Mouse (Mus musculus) stomach, embryonic 14.5 days (tissue): Measurements from ENCODE around the gene Oard1. TPM values are rescaled to one million over a fixed set of nuclear protein-coding genes. Genes with fewer than 3 reads are reported as not detected.
A peak's percentile ranks its signal among the peaks of the same experiment; 100 is the strongest.

Source experiments
- ATAC-seq: fragments of 200-750 bp; cut with Nextera tagmentation; 2 replicates; pipeline ENCODE4 v1.8.0; 2017; ENCODE audit warnings: low read depth, moderate TSS enrichment; ENCODE audit not compliant: insufficient number of reproducible peaks, insufficient read depth, low FRiP score
- H3K27ac ChIP-seq: fragments of 300-500 bp; sonication (generic); 2 replicates; pipeline ENCODE4 v1.5.1; 2014; ENCODE audit warnings: mild to moderate bottlenecking, low read length, moderate library complexity, mixed read lengths
- H3K27me3 ChIP-seq: fragments of 300-500 bp; sonication (generic); 2 replicates; pipeline ENCODE4 v1.6.1; 2014; ENCODE audit warnings: low read length, control low read depth, mixed read lengths; ENCODE audit not compliant: control insufficient read depth, insufficient read depth
- H3K36me3 ChIP-seq: fragments of 300-500 bp; sonication (generic); 2 replicates; pipeline ENCODE4 v1.6.1; 2014; ENCODE audit warnings: mild to moderate bottlenecking, control low read depth, low read length, moderate library complexity, mixed read lengths; ENCODE audit not compliant: control insufficient read depth, insufficient read depth
- H3K4me1 ChIP-seq: fragments of 300-500 bp; sonication (generic); 2 replicates; pipeline ENCODE4 v1.6.1; 2014; ENCODE audit warnings: low read length, control low read depth, mixed read lengths; ENCODE audit not compliant: control insufficient read depth, insufficient read depth
- H3K4me2 ChIP-seq: fragments of 300-500 bp; sonication (generic); replicated peaks from 2 replicates; pipeline ENCODE4 v1.6.1; 2014; ENCODE audit warnings: low read depth, low read length, control low read depth
- H3K4me3 ChIP-seq: fragments of 300-500 bp; sonication (generic); 2 replicates; pipeline ENCODE4 v1.5.1; 2014; ENCODE audit warnings: low read depth, low read length, control low read depth
- H3K9ac ChIP-seq: fragments of 300-500 bp; sonication (generic); replicated peaks from 2 replicates; pipeline ENCODE4 v1.6.1; 2014; ENCODE audit warnings: low read depth, mild to moderate bottlenecking, control low read depth, low read length, moderate library complexity, mixed read lengths
- H3K9me3 ChIP-seq: fragments of 300-500 bp; sonication (generic); 2 replicates; pipeline ENCODE4 v1.6.1; 2016; ENCODE audit warnings: low read depth, low read length, control low read depth; ENCODE audit not compliant: control insufficient read depth
- WGBS: fragments of 180-500 bp; shearing (Covaris S2); extraction: QIAGEN DNeasy Blood & Tissue Kit; methylation state at CpG from one replicate; pipeline ENCODE4 v1.1.7; 2014; 5-methylcytosine and 5-hydroxymethylcytosine counted together
- polyA plus RNA-seq: library from polyadenylated mRNA; unstranded; fragments of >200 nt; fragmentation: Nextera tagmentation; extraction: Ambion mirVana; gene quantifications from 2 replicates; pipeline ENCODE4 v1.2.1, GENCODE M21; 2014

The Oard1 gene
- polyA plus RNA-seq, 1 experiment from 2014 or later: 62.8 TPM

DNA sequence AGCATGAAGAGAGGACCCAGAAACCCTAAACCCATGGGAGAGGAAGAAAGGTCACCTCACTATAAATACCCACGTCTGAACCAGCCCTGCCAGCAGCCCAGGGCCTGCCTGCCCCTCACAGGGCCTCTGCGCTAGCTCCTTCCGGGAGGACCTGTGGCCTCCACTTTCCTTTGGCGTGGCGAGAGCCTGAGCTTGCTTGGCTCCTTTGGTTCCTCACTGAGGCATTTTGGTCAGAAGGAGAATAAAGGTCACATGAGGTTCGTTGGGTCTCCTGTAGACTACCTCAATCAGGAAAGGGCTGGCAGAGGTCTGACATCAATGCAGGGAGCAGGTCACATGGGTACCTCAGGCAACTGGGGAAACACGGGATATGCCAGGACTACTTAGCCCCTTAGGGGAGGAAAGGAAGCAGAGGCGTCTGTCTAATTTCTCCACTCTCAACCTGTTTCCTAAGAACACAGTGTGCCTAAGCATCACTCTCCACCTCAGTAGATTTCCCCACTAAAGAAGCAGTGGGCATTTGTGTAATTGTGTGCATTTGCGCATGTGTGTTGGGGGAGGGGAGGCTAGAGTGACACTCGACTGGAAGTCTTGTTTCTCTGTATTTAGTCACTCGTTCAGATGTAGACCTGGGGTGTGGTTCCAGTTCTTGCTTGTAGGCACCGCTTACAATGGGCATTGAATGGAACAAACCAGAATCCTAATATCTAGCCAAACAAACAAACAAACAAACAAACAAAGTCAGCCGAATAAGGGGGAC, 17.4 kb downstream of the Oard1 start:
- 63% methylated on average over 13 of the region's 13 CpGs for WGBS
- Histone ChIP-seq H3K4me3 (no peak overlapping the region), H3K9ac (no peak overlapping the region), H3K9me3 (no peaks in the 10 kb centered on the region), H3K4me1 (peaks cover 37% of the 10 kb centered on the region), H3K27me3 (no peaks in the 10 kb centered on the region), H3K27ac (peak overlapping the region; percentile 39; the same call in 1 of the 2 replicates), H3K4me2 (no peak overlapping the region), H3K36me3 (no peaks in the 10 kb centered on the region)
- no peak for ATAC-seq

DNA sequence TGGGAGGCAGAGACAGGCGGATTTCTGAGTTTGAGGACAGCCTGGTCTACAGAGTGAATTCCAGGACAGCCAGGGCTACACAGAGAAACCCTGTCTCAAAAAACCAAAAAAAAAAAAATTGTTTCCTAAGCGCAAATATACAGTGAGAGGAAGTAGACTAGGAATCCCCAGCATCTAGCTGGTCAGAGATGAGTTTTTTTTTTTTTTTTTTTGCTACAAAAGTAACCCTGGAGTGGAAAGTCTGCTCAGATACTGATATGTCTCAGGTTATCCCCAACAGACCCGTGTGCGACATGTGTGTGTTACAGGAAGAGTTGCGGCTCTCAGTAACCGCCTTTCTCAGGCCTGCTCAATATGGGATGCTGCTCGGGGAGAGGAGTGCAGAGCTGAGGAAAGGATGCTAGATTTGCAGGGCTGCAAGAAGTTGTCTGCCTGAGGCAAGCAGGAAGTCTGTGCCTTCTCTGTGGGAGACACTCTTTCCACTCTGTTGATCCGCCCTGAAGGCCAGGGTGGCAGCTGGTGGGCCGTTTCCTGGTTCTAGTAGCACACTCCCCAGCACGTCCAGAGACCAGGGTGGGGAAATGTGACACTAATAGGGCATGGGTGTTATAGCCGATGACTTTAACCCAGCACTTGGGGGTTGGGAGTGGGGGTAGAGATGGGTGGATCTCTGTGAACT, 18.2 kb downstream of the Oard1 start:
- no peak overlapping the region; the same call in 1 of the 2 replicates for H3K27ac ChIP-seq
- no peak overlapping the region for H3K4me3 ChIP-seq
- no peaks in the 10 kb centered on the region for H3K36me3 ChIP-seq
- 67% methylated on average over 11 of the region's 11 CpGs for WGBS
- ATAC-seq: no peak
- no peak overlapping the region for H3K4me2 ChIP-seq
- no peaks in the 10 kb centered on the region for H3K9me3 ChIP-seq
- no peak overlapping the region for H3K9ac ChIP-seq
- H3K4me1 ChIP-seq: peaks cover 43% of the 10 kb centered on the region
- no peaks in the 10 kb centered on the region for H3K27me3 ChIP-seq

DNA sequence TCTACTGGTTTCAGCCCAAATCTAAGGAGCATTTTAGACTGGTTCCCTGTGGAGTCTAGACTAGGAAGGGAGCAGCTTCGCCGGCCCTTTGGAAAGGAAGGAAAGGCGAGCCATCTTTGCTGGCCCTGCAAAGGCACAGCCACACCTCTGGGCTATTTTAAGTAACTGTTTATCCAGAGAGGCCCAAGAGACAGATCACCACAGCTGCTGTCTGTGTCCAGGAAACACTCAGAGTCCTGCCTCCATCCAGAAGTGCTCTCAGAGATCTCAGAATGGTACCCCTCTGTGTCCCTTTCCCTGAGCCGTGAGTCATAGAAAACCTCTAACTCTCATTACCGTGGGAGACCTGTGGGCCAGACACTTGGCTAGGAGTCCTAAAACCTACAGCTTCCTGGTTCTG, 20.6 kb downstream of the Oard1 start:
- no peaks in the 10 kb centered on the region for H3K27me3 ChIP-seq
- 12% methylated on average over 5 of the region's 5 CpGs for WGBS
- H3K4me3 ChIP-seq: no peak overlapping the region
- peak overlapping the region; percentile 64; the same call in 1 of the 2 replicates for H3K27ac ChIP-seq
- ATAC-seq: no peak
- peaks cover 38% of the 10 kb centered on the region for H3K4me1 ChIP-seq
- no peak overlapping the region for H3K4me2 ChIP-seq
- no peak overlapping the region for H3K9ac ChIP-seq
- H3K36me3 ChIP-seq: no peaks in the 10 kb centered on the region
- H3K9me3 ChIP-seq: no peaks in the 10 kb centered on the region

DNA sequence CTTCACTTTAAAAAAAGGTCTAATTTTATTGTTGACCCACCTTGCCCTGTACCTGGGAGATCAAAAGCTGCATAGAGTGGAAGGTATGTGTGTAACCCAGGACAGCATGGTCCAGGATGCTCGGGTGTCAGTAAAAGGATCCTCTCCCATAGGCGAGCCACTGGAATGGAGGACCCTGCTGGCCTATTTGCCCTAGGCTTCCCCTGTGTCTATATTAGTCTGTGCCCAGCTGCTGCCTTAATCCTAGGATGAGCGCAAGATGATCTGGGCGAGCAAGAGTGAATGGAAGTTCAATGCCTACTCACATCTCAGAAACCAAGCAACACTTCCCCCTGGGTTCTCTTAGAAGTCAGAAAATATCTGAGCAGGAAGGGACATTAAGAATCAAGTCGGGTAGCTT, 21.2 kb downstream of the Oard1 start:
- 68% methylated on average over 5 of the region's 5 CpGs for WGBS
- H3K4me2 ChIP-seq: no peak overlapping the region

DNA sequence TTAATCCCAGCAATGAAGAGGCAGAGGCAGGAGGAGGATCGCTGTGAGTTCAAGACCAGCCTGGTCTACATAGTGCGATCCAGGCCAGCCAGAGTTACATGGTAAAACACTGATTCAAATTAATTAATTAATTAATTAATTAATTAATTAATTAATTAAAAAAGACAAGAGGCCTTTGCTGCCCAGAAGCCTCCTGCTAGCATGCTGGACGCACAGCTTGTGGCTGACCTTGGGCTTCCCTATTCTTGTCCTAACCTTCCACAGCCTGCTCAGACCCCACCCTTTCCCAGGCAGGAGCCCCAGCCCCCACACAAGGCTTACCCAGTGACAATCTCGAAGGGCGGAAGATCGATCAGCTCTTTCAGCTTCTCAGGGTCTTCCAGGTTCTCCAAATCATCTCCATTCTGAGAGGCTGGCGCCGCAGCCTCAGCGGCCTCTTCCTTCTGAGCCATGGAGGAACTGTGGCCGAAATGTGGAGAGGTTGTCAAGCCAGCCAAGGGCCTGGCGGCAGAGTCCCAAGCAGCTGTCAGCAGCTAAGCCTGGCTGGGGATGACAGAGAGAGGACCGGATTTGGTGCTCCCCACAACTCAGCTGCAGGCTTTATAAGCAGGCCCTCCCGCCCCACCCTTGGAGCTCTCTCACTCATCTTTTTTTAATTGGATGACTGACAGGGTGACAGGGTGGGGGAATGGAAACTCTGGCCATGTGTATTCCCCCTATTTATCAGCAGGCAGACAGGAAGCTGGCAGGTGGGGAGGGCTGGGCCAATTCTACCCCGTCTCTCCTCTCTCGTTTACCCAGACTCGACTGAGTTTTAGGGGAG, 22.6 kb downstream of the Oard1 start, which contains the start of gene Apobec2:
Gene Apobec2 (minus strand): TSS at position 773 of the 823 bp plus-strand sequence.
- no peaks in the 10 kb centered on the region for H3K9me3 ChIP-seq
- 49% methylated on average over 16 of the region's 16 CpGs for WGBS
- H3K27ac ChIP-seq: peak within 1 kb of the TSS; percentile 34; the same call in 1 of the 2 replicates
- ATAC-seq: no peak
- H3K4me3 ChIP-seq: no peak within 1 kb of the TSS
- H3K27me3 ChIP-seq: no peaks in the 10 kb centered on the region
- peaks cover 33% of the 10 kb centered on the region for H3K4me1 ChIP-seq
- no peak within 1 kb of the TSS for H3K4me2 ChIP-seq
- no peaks in the 10 kb centered on the region for H3K36me3 ChIP-seq
- H3K9ac ChIP-seq: no peak within 1 kb of the TSS

More for the DNA sequence above, 21.2 kb downstream of the Oard1 start:
- Histone ChIP-seq H3K27ac (peak overlapping the region; percentile 64; the same call in 1 of the 2 replicates), H3K9me3 (no peaks in the 10 kb centered on the region), H3K36me3 (no peaks in the 10 kb centered on the region), H3K27me3 (no peaks in the 10 kb centered on the region), H3K4me1 (peaks cover 33% of the 10 kb centered on the region), H3K4me3 (no peak overlapping the region), H3K9ac (no peak overlapping the region)
- no peak for ATAC-seq

DNA sequence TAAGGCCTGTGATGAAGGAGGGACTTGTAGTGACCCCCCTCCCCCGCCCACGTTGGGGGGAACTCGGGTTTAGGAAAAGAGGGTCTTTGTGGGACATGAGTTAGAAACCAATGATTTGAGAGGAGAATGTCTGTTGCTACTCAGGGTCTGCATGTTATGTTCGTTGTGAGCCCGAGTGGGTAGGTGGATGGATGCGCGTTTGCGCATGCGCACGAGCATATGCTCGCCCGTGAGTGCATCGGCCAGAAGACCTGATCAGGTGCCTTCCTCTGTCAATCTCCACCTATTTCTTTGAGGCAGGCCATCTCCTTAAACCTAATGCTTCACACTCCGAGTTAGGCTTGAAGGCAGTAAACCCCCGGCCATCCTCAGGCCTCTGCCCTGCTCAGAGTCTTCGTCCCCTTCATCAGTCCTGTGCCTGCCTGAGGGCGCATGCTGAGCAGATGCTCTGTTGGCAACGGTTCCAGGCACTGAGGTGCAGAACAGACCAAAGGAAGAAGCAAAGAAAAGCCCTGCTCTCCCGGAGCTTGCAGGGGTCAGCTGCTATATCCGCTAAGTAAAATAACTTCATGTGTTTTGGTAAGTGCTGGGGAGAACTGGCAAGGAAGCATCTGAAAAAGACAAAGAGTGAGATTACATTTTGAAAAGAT, 23.3 kb downstream of the Oard1 start:
- ATAC-seq: no peak
- Histone ChIP-seq H3K4me1 (peaks cover 33% of the 10 kb centered on the region), H3K27me3 (no peaks in the 10 kb centered on the region), H3K27ac (0 out of 2 replicates have a peak overlapping the region, but pooled peaks have one; percentile 22), H3K4me2 (no peak overlapping the region), H3K4me3 (no peak overlapping the region), H3K9me3 (no peaks in the 10 kb centered on the region), H3K9ac (no peak overlapping the region), H3K36me3 (no peaks in the 10 kb centered on the region)
- 77% methylated on average over 20 of the region's 20 CpGs for WGBS

DNA sequence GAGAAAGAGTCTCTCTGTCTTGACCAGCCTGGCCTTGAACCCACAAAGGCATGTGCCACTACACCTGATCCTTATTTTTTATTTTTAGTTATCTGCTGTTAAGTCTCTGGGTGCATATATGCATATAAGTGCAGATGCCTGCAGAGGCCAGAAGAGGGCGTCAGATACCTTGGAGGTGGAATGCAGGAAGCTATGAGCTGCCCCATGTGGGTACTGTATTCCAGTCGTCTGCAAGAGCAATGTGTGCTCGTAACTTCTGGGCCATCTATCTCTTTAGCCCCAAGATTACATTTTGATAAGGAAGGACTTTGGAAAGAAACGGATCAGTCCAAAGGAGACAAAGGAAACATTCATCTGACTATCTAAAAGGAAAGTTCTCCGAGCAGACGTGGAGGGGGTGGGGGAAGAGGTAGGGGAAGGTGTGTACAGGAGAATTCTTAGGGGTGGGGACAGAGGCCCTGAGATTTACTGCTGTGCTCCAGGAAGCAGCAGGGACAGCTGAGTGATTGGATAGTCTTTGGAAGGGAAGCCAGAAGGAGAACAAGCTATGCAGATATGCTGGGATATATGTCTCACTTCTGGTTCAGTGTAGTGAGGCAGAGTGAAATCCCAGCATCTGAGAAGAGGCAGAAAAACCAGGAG, 24.0 kb downstream of the Oard1 start:
- H3K36me3 ChIP-seq: no peaks in the 10 kb centered on the region
- no peak overlapping the region for H3K4me3 ChIP-seq
- no peak overlapping the region for H3K4me2 ChIP-seq
- ATAC-seq: no peak; the same call in 1 of the 2 replicates
- no peaks in the 10 kb centered on the region for H3K9me3 ChIP-seq
- 46% methylated on average over 6 of the region's 6 CpGs for WGBS
- H3K27me3 ChIP-seq: no peaks in the 10 kb centered on the region
- no peak overlapping the region for H3K9ac ChIP-seq
- peaks cover 33% of the 10 kb centered on the region for H3K4me1 ChIP-seq
- H3K27ac ChIP-seq: no peak overlapping the region
